Mouse (Mus musculus) MEL (cell line): ENCODE measurements around the gene Gpr162. TPM values are rescaled to one million over a fixed set of nuclear protein-coding genes. Genes with fewer than 3 reads are reported as not detected.
A peak's percentile ranks its signal among the peaks of the same experiment; 100 is the strongest.

ENCODE experiments used
- BHLHE40 ChIP-seq: IDR thresholded peaks from 2 replicates; pipeline ENCODE4 v1.6.1; 2012; ENCODE audit warnings: low read depth, mild to moderate bottlenecking, inconsistent platforms, low read length, improper control_type of control experiment, borderline replicate concordance
- polyA plus RNA-seq, 2 experiments: library from polyadenylated mRNA; stranded (reverse) in 1 of 2; unstranded in 1 of 2; fragments of >175 nt in 1 of 2; fragments of >200 nt in 1 of 2; gene quantifications; 2 replicates each; pipeline versions ENCODE4 v1.2.1 to v1.2.4; 2012; ENCODE audit warnings: low replicate concordance in 2 of 2, low read depth in 1 of 2; ENCODE audit not compliant: insufficient read length in 2 of 2, insufficient read depth in 1 of 2, missing spikeins in 1 of 2
- total RNA-seq: library from RNA; depleted of rRNA; stranded (reverse); fragments of 300-350 nt; gene quantifications from 2 replicates; pipeline ENCODE4 v1.2.3, GENCODE M21; 2012; rRNA removed

Gene Gpr162
- total and polyA plus RNA-seq, 3 experiments, result 0.08 to 0.84 TPM; not detected in 1

DNA sequence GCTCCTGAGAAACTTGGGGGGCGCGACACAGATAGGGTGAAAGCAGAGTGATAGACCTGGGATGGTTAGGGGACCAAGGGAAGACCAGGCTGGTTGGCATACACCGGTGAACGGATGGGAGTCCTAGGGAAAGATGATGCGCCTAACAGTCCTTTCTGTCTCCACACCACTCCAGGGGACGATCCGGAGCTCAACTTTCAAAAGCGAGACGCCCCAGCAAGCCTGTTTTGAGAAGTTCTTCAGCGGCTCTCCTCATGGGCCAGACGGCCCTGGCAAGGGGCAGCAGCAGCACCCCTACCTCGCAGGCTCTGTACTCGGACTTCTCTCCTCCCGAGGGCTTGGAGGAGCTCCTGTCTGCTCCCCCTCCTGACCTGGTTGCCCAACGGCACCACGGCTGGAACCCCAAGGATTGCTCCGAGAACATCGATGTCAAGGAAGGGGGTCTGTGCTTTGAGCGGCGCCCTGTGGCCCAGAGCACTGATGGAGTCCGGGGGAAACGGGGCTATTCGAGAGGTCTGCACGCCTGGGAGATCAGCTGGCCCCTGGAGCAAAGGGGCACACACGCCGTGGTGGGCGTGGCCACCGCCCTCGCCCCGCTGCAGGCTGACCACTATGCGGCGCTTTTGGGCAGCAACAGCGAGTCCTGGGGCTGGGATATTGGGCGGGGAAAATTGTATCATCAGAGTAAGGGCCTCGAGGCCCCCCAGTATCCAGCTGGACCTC is 54.6 kb downstream of the Gpr162 start (continued):
- TF ChIP-seq BHLHE40, result peak; percentile 35; the same call in 1 of the 2 replicates

Other genes with a start within 250 kb of the Gpr162 start
- gene C1s2, start 227.9 kb downstream of the Gpr162 start, total RNA-seq, result 0.12 and 0.16 TPM in 2 replicates
- under 1 TPM in 1 of 2 experiments, not detected in 1; 0.25 TPM for gene C1s2, start 227.9 kb downstream of the Gpr162 start, polyA plus RNA-seq
- gene Lpcat3, start 201.0 kb downstream of the Gpr162 start, total RNA-seq, result 135 and 143 TPM in 2 replicates
- gene Lpcat3, start 201.0 kb downstream of the Gpr162 start, polyA plus RNA-seq, result 100 to 1,000 TPM in 1 of 2 experiments, not detected in 1; 337 TPM
- 378 and 391 TPM in 2 replicates for gene Emg1, start 151.8 kb downstream of the Gpr162 start, total RNA-seq
- gene Emg1, start 151.8 kb downstream of the Gpr162 start, polyA plus RNA-seq, result 100 to 1,000 TPM in 1 of 2 experiments, not detected in 1; 346 TPM
- 623 and 706 TPM in 2 replicates for gene Phb2, start 151.6 kb downstream of the Gpr162 start, total RNA-seq
- 100 to 1,000 TPM; 309 to 815 TPM for gene Phb2, start 151.6 kb downstream of the Gpr162 start, polyA plus RNA-seq
- gene Ptpn6, start 125.3 kb downstream of the Gpr162 start, total RNA-seq, result 74.1 and 91.9 TPM in 2 replicates
- 100 to 1,000 TPM in 1 of 2 experiments, not detected in 1; 184 TPM for gene Ptpn6, start 125.3 kb downstream of the Gpr162 start, polyA plus RNA-seq
- gene Grcc10, start 122.6 kb downstream of the Gpr162 start, total RNA-seq, result 41.9 and 57.4 TPM in 2 replicates
- gene Grcc10, start 122.6 kb downstream of the Gpr162 start, polyA plus RNA-seq, result 10 to 100 TPM in 1 of 2 experiments, not detected in 1; 62.9 TPM
- gene Gm45234, start 108.0 kb downstream of the Gpr162 start, total RNA-seq, result not detected in 2 replicates
- gene Gm45234, start 108.0 kb downstream of the Gpr162 start, polyA plus RNA-seq, result under 1 TPM in 1 of 2 experiments, not detected in 1; 0.15 TPM
- 1.6 and 1.7 TPM in 2 replicates for gene Atn1, start 107.5 kb downstream of the Gpr162 start, total RNA-seq
- 10 to 100 TPM in 1 of 2 experiments, not detected in 1; 43.2 TPM for gene Atn1, start 107.5 kb downstream of the Gpr162 start, polyA plus RNA-seq
- 3.2 and 5.5 TPM in 2 replicates for gene Eno2, start 94.3 kb downstream of the Gpr162 start, total RNA-seq
- 10 to 100 TPM in 1 of 2 experiments, not detected in 1; 12.5 TPM for gene Eno2, start 94.3 kb downstream of the Gpr162 start, polyA plus RNA-seq
- 0.10 TPM in 1 of 2 replicates, not detected in the other for gene Lrrc23, start 84.3 kb downstream of the Gpr162 start, total RNA-seq
- under 1 TPM in 1 of 2 experiments, not detected in 1; 0.11 TPM for gene Lrrc23, start 84.3 kb downstream of the Gpr162 start, polyA plus RNA-seq
- gene Spsb2, start 55.3 kb downstream of the Gpr162 start, total RNA-seq, result 5.2 and 7.3 TPM in 2 replicates
- 1 to 10 TPM in 1 of 2 experiments, not detected in 1; 7.7 TPM for gene Spsb2, start 55.3 kb downstream of the Gpr162 start, polyA plus RNA-seq
- 440 and 731 TPM in 2 replicates for gene Tpi1, start 49.7 kb downstream of the Gpr162 start, total RNA-seq
- 1,000 to 10,000 TPM in 1 of 2 experiments, 100 to 1,000 TPM in 1; 102 to 1,182 TPM for gene Tpi1, start 49.7 kb downstream of the Gpr162 start, polyA plus RNA-seq
- gene Usp5, start 34.5 kb downstream of the Gpr162 start, total RNA-seq, result 101 and 102 TPM in 2 replicates
- gene Usp5, start 34.5 kb downstream of the Gpr162 start, polyA plus RNA-seq, result 100 to 1,000 TPM in 1 of 2 experiments, not detected in 1; 129 TPM
- 54.5 and 70.0 TPM in 2 replicates for gene Cdca3, start 34.4 kb downstream of the Gpr162 start, total RNA-seq
- gene Cdca3, start 34.4 kb downstream of the Gpr162 start, polyA plus RNA-seq, result 100 to 1,000 TPM in 1 of 2 experiments, not detected in 1; 185 TPM
- gene Gnb3, start 23.7 kb downstream of the Gpr162 start, total RNA-seq, result 0.08 TPM in 1 of 2 replicates, not detected in the other
- gene Gnb3, start 23.7 kb downstream of the Gpr162 start, polyA plus RNA-seq, result under 1 TPM in 1 of 2 experiments, not detected in 1; 0.21 TPM
- 0.23 and 0.29 TPM in 2 replicates for gene P3h3, start 6.2 kb downstream of the Gpr162 start, total RNA-seq
- gene P3h3, start 6.2 kb downstream of the Gpr162 start, polyA plus RNA-seq, result 1 to 10 TPM in 1 of 2 experiments, not detected in 1; 2.1 TPM
- not detected in 2 replicates for gene Cd4, start 24.2 kb upstream of the Gpr162 start, total RNA-seq
- not detected for gene Cd4, start 24.2 kb upstream of the Gpr162 start, polyA plus RNA-seq
- gene Lag3, start 47.7 kb upstream of the Gpr162 start, total RNA-seq, result 0.16 and 0.35 TPM in 2 replicates
- gene Lag3, start 47.7 kb upstream of the Gpr162 start, polyA plus RNA-seq, result 1 to 10 TPM in 1 of 2 experiments, not detected in 1; 1.3 TPM
- 19.8 and 31.8 TPM in 2 replicates for gene Ptms, start 56.1 kb upstream of the Gpr162 start, total RNA-seq
- gene Ptms, start 56.1 kb upstream of the Gpr162 start, polyA plus RNA-seq, result 100 to 1,000 TPM in 1 of 2 experiments, not detected in 1; 177 TPM
- gene Mlf2, start 67.4 kb upstream of the Gpr162 start, total RNA-seq, result 133 and 154 TPM in 2 replicates
- gene Mlf2, start 67.4 kb upstream of the Gpr162 start, polyA plus RNA-seq, result 100 to 1,000 TPM in 1 of 2 experiments, not detected in 1; 340 TPM
- 75.1 and 85.0 TPM in 2 replicates for gene Cops7a, start 101.6 kb upstream of the Gpr162 start, total RNA-seq
- gene Cops7a, start 101.6 kb upstream of the Gpr162 start, polyA plus RNA-seq, result 100 to 1,000 TPM in 1 of 2 experiments, not detected in 1; 150 TPM
- gene Pianp, start 132.7 kb upstream of the Gpr162 start, total RNA-seq, result 0.19 and 0.33 TPM in 2 replicates
- 1 to 10 TPM in 1 of 2 experiments, not detected in 1; 5.5 TPM for gene Pianp, start 132.7 kb upstream of the Gpr162 start, polyA plus RNA-seq
- 19.2 and 19.5 TPM in 2 replicates for gene Zfp384, start 145.2 kb upstream of the Gpr162 start, total RNA-seq
- 10 to 100 TPM in 1 of 2 experiments, not detected in 1; 57.4 TPM for gene Zfp384, start 145.2 kb upstream of the Gpr162 start, polyA plus RNA-seq
- gene Ing4, start 175.8 kb upstream of the Gpr162 start, total RNA-seq, result 26.3 and 29.5 TPM in 2 replicates
- gene Ing4, start 175.8 kb upstream of the Gpr162 start, polyA plus RNA-seq, result 10 to 100 TPM in 1 of 2 experiments, not detected in 1; 34.9 TPM
- gene Acrbp, start 185.7 kb upstream of the Gpr162 start, total RNA-seq, result 1.2 and 3.3 TPM in 2 replicates
- 1 to 10 TPM in 1 of 2 experiments, not detected in 1; 5.3 TPM for gene Acrbp, start 185.7 kb upstream of the Gpr162 start, polyA plus RNA-seq
- gene Lpar5, start 203.9 kb upstream of the Gpr162 start, total RNA-seq, result 2.8 and 3.5 TPM in 2 replicates
- 10 to 100 TPM in 1 of 2 experiments, not detected in 1; 16.2 TPM for gene Lpar5, start 203.9 kb upstream of the Gpr162 start, polyA plus RNA-seq
- gene Chd4, start 232.0 kb upstream of the Gpr162 start, total RNA-seq, result 173 and 193 TPM in 2 replicates
- 100 to 1,000 TPM in 1 of 2 experiments, 10 to 100 TPM in 1; 93.0 to 232 TPM for gene Chd4, start 232.0 kb upstream of the Gpr162 start, polyA plus RNA-seq